Mouse (Mus musculus) stomach, embryonic 15.5 days (tissue): ENCODE measurements around the gene Eppin. TPM values are rescaled to one million over a fixed set of nuclear protein-coding genes. Genes with fewer than 3 reads are reported as not detected.
"Not testable (repeated sequence)": the region's sequence is repeated elsewhere in the genome, so short reads cannot be mapped to it uniquely, and the experiment has no call there.

Source experiments
- ATAC-seq: fragments of 200-750 bp; cut with Nextera tagmentation; 2 replicates; pipeline ENCODE4 v1.8.0; 2017; ENCODE audit warnings: low read depth, moderate number of reproducible peaks, moderate TSS enrichment; ENCODE audit not compliant: insufficient read depth, low FRiP score
- H3K27ac ChIP-seq: fragments of 300-500 bp; sonication (generic); 2 replicates; pipeline ENCODE4 v1.5.1; 2015; ENCODE audit warnings: mild to moderate bottlenecking, inconsistent platforms
- H3K27me3 ChIP-seq: fragments of 300-500 bp; sonication (generic); replicated peaks from 2 replicates; pipeline ENCODE4 v1.6.1; 2015; ENCODE audit warnings: inconsistent platforms
- H3K36me3 ChIP-seq: fragments of 300-500 bp; sonication (generic); 2 replicates; pipeline ENCODE4 v1.6.1; 2015; ENCODE audit warnings: inconsistent platforms
- H3K4me1 ChIP-seq: fragments of 300-500 bp; sonication (generic); 2 replicates; pipeline ENCODE4 v1.6.1; 2015; ENCODE audit warnings: inconsistent platforms
- H3K4me2 ChIP-seq: fragments of 300-500 bp; sonication (generic); 2 replicates; pipeline ENCODE4 v1.6.1; 2015; ENCODE audit warnings: mild to moderate bottlenecking, inconsistent platforms
- H3K4me3 ChIP-seq: fragments of 300-500 bp; sonication (generic); replicated peaks from 2 replicates; pipeline ENCODE4 v1.5.1; 2015; ENCODE audit warnings: inconsistent platforms
- H3K9ac ChIP-seq: fragments of 300-500 bp; sonication (generic); 2 replicates; pipeline ENCODE4 v1.6.1; 2015; ENCODE audit warnings: inconsistent platforms
- H3K9me3 ChIP-seq: fragments of 300-500 bp; sonication (generic); 2 replicates; pipeline ENCODE4 v1.6.1; 2016; ENCODE audit warnings: inconsistent platforms
- WGBS: fragments of 180-500 bp; shearing (Covaris S2); methylation state at CpG from one replicate; pipeline ENCODE4 v1.1.7; 2015; 5-methylcytosine and 5-hydroxymethylcytosine counted together
- polyA plus RNA-seq: library from polyadenylated mRNA; unstranded; fragments of >200 nt; fragmentation: Nextera tagmentation; extraction: Ambion mirVana; gene quantifications from 2 replicates; pipeline ENCODE4 v1.2.1, GENCODE M21; 2015

The Eppin gene
- not detected in 2 replicates for polyA plus RNA-seq

GRCm38 (mm10) chr2:164593494-164593893 lies at the start of gene Eppin:
TSS of gene Eppin (minus strand) at chr2:164593594.
- WGBS = 85% methylated on average over 4 of the region's 4 CpGs
- no peak for ATAC-seq

GRCm38 (mm10) chr2:164641881-164642673 lies 48.7 kb upstream of the Eppin start:
- WGBS = 72% methylated on average over 13 of the region's 13 CpGs
- Histone ChIP-seq H3K9me3 (no peaks in the 10 kb centered on the region), H3K9ac (no peak overlapping the region), H3K27ac (no peak overlapping the region), H3K4me2 (no peak overlapping the region), H3K4me3 (no peak overlapping the region), H3K36me3 (no peaks in the 10 kb centered on the region), H3K4me1 (no peaks in the 10 kb centered on the region), H3K27me3 (no peaks in the 10 kb centered on the region)
- ATAC-seq = no peak

More at GRCm38 (mm10) chr2:164593494-164593893, at the start of gene Eppin:
- Histone ChIP-seq H3K27me3 (no peaks in the 10 kb centered on the region), H3K9me3 (no peaks in the 10 kb centered on the region), H3K27ac (no peak within 1 kb of the TSS), H3K4me3 (no peak within 1 kb of the TSS), H3K9ac (no peak within 1 kb of the TSS), H3K4me1 (no peaks in the 10 kb centered on the region), H3K4me2 (no peak within 1 kb of the TSS), H3K36me3 (no peaks in the 10 kb centered on the region)

- H3K9me3 ChIP-seq = no peaks in the 10 kb centered on the region
- ATAC-seq = no peak
- H3K27ac ChIP-seq = no peak overlapping the region
- no peaks in the 10 kb centered on the region for H3K4me1 ChIP-seq
- H3K9ac ChIP-seq = no peak overlapping the region
- WGBS = 57% methylated on average over 7 of the region's 7 CpGs
- no peak overlapping the region for H3K4me3 ChIP-seq
- H3K27me3 ChIP-seq = no peaks in the 10 kb centered on the region
- H3K4me2 ChIP-seq = no peak overlapping the region
- no peaks in the 10 kb centered on the region for H3K36me3 ChIP-seq
These were observed 47.7 kb upstream of the Eppin start for GRCm38 (mm10) chr2:164641129-164641528.

GRCm38 (mm10) chr2:164638696-164639095 lies 45.3 kb upstream of the Eppin start, which contains the start of gene Wfdc16:
TSS of gene Wfdc16 (minus strand) at chr2:164638796.
- Histone ChIP-seq H3K4me3 (no peak within 1 kb of the TSS), H3K27me3 (no peaks in the 10 kb centered on the region), H3K27ac (no peak within 1 kb of the TSS), H3K9ac (no peak within 1 kb of the TSS), H3K36me3 (no peaks in the 10 kb centered on the region), H3K4me2 (no peak within 1 kb of the TSS), H3K4me1 (no peaks in the 10 kb centered on the region), H3K9me3 (no peaks in the 10 kb centered on the region)
- no peak for ATAC-seq
- WGBS = 80% methylated on average over 3 of the region's 3 CpGs

GRCm38 (mm10) chr2:164635266-164635665 lies 41.9 kb upstream of the Eppin start:
- Histone ChIP-seq H3K4me1 (no peaks in the 10 kb centered on the region), H3K27ac (no peak overlapping the region), H3K9me3 (no peaks in the 10 kb centered on the region), H3K36me3 (no peaks in the 10 kb centered on the region), H3K4me2 (no peak overlapping the region), H3K9ac (no peak overlapping the region), H3K27me3 (no peaks in the 10 kb centered on the region), H3K4me3 (no peak overlapping the region)
- ATAC-seq = no peak
- WGBS = 73% methylated on average over 9 of the region's 9 CpGs

GRCm38 (mm10) chr2:164621775-164622174 lies 28.4 kb upstream of the Eppin start:
- no peak overlapping the region for H3K4me2 ChIP-seq
- H3K36me3 ChIP-seq = no peaks in the 10 kb centered on the region
- H3K9me3 ChIP-seq = no peaks in the 10 kb centered on the region
- H3K9ac ChIP-seq = no peak overlapping the region
- 83% methylated on average over 4 of the region's 4 CpGs for WGBS
- H3K27me3 ChIP-seq = no peaks in the 10 kb centered on the region
- no peak overlapping the region for H3K27ac ChIP-seq
- H3K4me1 ChIP-seq = no peaks in the 10 kb centered on the region
- ATAC-seq = no peak
- H3K4me3 ChIP-seq = no peak overlapping the region

- Histone ChIP-seq H3K4me3 (no peak overlapping the region), H3K9ac (no peak overlapping the region), H3K27me3 (no peaks in the 10 kb centered on the region), H3K27ac (no peak overlapping the region), H3K4me2 (no peak overlapping the region), H3K9me3 (no peaks in the 10 kb centered on the region), H3K36me3 (no peaks in the 10 kb centered on the region), H3K4me1 (no peaks in the 10 kb centered on the region)
- ATAC-seq = no peak
- WGBS = 72% methylated on average over 5 of the region's 5 CpGs
These were observed 25.7 kb upstream of the Eppin start for GRCm38 (mm10) chr2:164619050-164619449.

GRCm38 (mm10) chr2:164615386-164615785 lies 22.0 kb upstream of the Eppin start:
- no peaks in the 10 kb centered on the region for H3K27me3 ChIP-seq
- WGBS = 88% methylated on average over 3 of the region's 3 CpGs
- H3K4me2 ChIP-seq = no peak overlapping the region
- H3K9me3 ChIP-seq = no peaks in the 10 kb centered on the region
- H3K4me1 ChIP-seq = no peaks in the 10 kb centered on the region
- H3K36me3 ChIP-seq = no peaks in the 10 kb centered on the region
- H3K4me3 ChIP-seq = no peak overlapping the region
- H3K9ac ChIP-seq = no peak overlapping the region
- no peak for ATAC-seq
- no peak overlapping the region for H3K27ac ChIP-seq

GRCm38 (mm10) chr2:164613471-164613870 lies 20.1 kb upstream of the Eppin start, which contains the start of the genes Wfdc6b and Wfdc8:
TSS of gene Wfdc6b (plus strand) at chr2:164613522.
TSS of gene Wfdc8 (minus strand) at chr2:164613626.
- H3K9me3 ChIP-seq, H3K9ac ChIP-seq, H3K27me3 ChIP-seq, H3K4me1 ChIP-seq, ATAC-seq, H3K4me2 ChIP-seq, H3K27ac ChIP-seq, H3K4me3 ChIP-seq, H3K36me3 ChIP-seq: not testable (repeated sequence)
- 52% methylated on average over 8 of the region's 8 CpGs for WGBS

GRCm38 (mm10) chr2:164608781-164609180 lies 15.4 kb upstream of the Eppin start:
- ATAC-seq = no peak
- Histone ChIP-seq H3K27ac (no peak overlapping the region), H3K4me3 (no peak overlapping the region), H3K4me2 (no peak overlapping the region), H3K36me3 (no peaks in the 10 kb centered on the region), H3K27me3 (no peaks in the 10 kb centered on the region), H3K9ac (no peak overlapping the region), H3K9me3 (no peaks in the 10 kb centered on the region), H3K4me1 (no peaks in the 10 kb centered on the region)
- WGBS = 75% methylated on average over 6 of the region's 6 CpGs

- Histone ChIP-seq H3K4me3 (no peak overlapping the region), H3K4me2 (no peak overlapping the region), H3K9me3 (no peaks in the 10 kb centered on the region), H3K9ac (no peak overlapping the region), H3K27me3 (no peaks in the 10 kb centered on the region), H3K27ac (no peak overlapping the region), H3K4me1 (no peaks in the 10 kb centered on the region), H3K36me3 (no peaks in the 10 kb centered on the region)
- no peak for ATAC-seq
- WGBS = 88% methylated on average over 8 of the region's 8 CpGs
These were observed 11.0 kb upstream of the Eppin start for GRCm38 (mm10) chr2:164604411-164604810.

GRCm38 (mm10) chr2:164603482-164603881 lies 10.1 kb upstream of the Eppin start:
- Histone ChIP-seq H3K9me3 (no peaks in the 10 kb centered on the region), H3K4me3 (no peak overlapping the region), H3K4me2 (no peak overlapping the region), H3K36me3 (no peaks in the 10 kb centered on the region), H3K4me1 (no peaks in the 10 kb centered on the region), H3K27me3 (no peaks in the 10 kb centered on the region), H3K27ac (no peak overlapping the region), H3K9ac (no peak overlapping the region)
- ATAC-seq = no peak
- WGBS = 88% methylated on average over 3 of the region's 3 CpGs
